Mouse (Mus musculus) spleen, adult 2 months (tissue): ENCODE data around the gene Immp2l.

Experiments used
- CTCF ChIP-seq: fragments of 200-500 bp; IDR thresholded peaks from 2 replicates; pipeline ENCODE4 v1.5.1; 2011; ENCODE audit warnings: mild to moderate bottlenecking, inconsistent platforms; ENCODE audit not compliant: insufficient read depth, insufficient read length, insufficient replicate concordance; ENCODE audit errors: extremely low read depth
- POLR2A ChIP-seq: fragments of 200-500 bp; IDR thresholded peaks from 2 replicates; pipeline ENCODE4 v1.6.1; 2011; ENCODE audit warnings: low read depth, low read length, inconsistent platforms

DNA sequence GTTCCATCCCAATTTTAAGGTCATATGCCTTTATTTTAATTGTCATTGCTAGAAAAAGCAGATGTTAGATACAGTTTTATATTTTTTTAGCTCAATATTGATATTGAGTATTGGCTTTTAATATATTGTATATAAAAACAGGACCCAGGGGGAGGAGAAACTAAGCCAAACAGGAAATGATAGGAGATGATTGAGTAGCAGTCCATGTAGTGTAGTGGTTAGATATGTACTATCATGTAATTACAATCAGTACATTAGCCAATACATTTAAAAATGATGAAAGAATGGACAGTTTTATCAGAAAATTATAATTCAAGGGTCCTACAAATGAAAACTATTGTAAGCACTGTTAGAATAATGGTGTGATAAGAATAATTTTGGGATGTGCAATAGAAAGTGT, 94.5 kb downstream of the Immp2l start:
- TF ChIP-seq CTCF: no peak
- no peak for TF ChIP-seq POLR2A
